Mouse (Mus musculus) heart, postnatal 0 days (tissue): ENCODE measurements around the gene Cux1. TPM values are rescaled to one million over a fixed set of nuclear protein-coding genes. Genes with fewer than 3 reads are reported as not detected.

Experiments
- ATAC-seq: fragments of 200-750 bp; cut with Nextera tagmentation; 2 replicates; pipeline ENCODE4 v1.8.0; 2017; ENCODE audit warnings: low read depth, moderate number of reproducible peaks, moderate library complexity; ENCODE audit not compliant: insufficient read depth
- DNase-seq: peaks from one replicate; pipeline ENCODE4 v3.0.0-alpha.2; 2016; ENCODE audit warnings: low spot score
- H3K27ac ChIP-seq: fragments of 300-500 bp; sonication (generic); 2 replicates; pipeline ENCODE4 v1.5.1; 2014; ENCODE audit warnings: low read depth, mild to moderate bottlenecking
- H3K27me3 ChIP-seq: fragments of 300-500 bp; sonication (generic); 2 replicates; pipeline ENCODE4 v1.6.1; 2014; ENCODE audit warnings: low read length, mixed read lengths; ENCODE audit not compliant: control insufficient read depth, insufficient read depth
- H3K36me3 ChIP-seq: fragments of 300-500 bp; sonication (generic); replicated peaks from 2 replicates; pipeline ENCODE4 v1.6.1; 2014; ENCODE audit warnings: low read length, mixed read lengths; ENCODE audit not compliant: control insufficient read depth, insufficient read depth
- H3K4me1 ChIP-seq: fragments of 300-500 bp; sonication (generic); 2 replicates; pipeline ENCODE4 v1.6.1; 2014; ENCODE audit warnings: antibody characterized with exemption; ENCODE audit not compliant: control insufficient read depth, insufficient read depth
- H3K4me2 ChIP-seq: fragments of 300-500 bp; sonication (generic); 2 replicates; pipeline ENCODE4 v1.6.1; 2014; ENCODE audit warnings: low read depth, mild to moderate bottlenecking, low read length, moderate library complexity
- H3K4me3 ChIP-seq: fragments of 300-500 bp; sonication (generic); 2 replicates; pipeline ENCODE4 v1.5.1; 2014; ENCODE audit warnings: low read depth, low read length
- H3K9ac ChIP-seq: fragments of 300-500 bp; sonication (generic); replicated peaks from 2 replicates; pipeline ENCODE4 v1.6.1; 2014; ENCODE audit warnings: low read depth, low read length, mixed read lengths
- H3K9me3 ChIP-seq: fragments of 300-500 bp; sonication (generic); replicated peaks from 2 replicates; pipeline ENCODE4 v1.6.1; 2016; ENCODE audit warnings: low read length; ENCODE audit not compliant: control insufficient read depth
- CTCF ChIP-seq: IDR thresholded peaks from 2 replicates; pipeline ENCODE4 v1.5.1; 2016; ENCODE audit warnings: antibody characterized with exemption, control low read depth, low read depth
- EP300 ChIP-seq: IDR thresholded peaks from 2 replicates; pipeline ENCODE4 v1.6.1; 2016; ENCODE audit warnings: antibody characterized with exemption, low read depth
- WGBS: fragments of 180-500 bp; shearing (Covaris S2); extraction: QIAGEN DNeasy Blood & Tissue Kit; methylation state at CpG from one replicate; pipeline ENCODE4 v1.1.7; 2014; 5-methylcytosine and 5-hydroxymethylcytosine counted together
- polyA plus RNA-seq: library from polyadenylated mRNA; unstranded; fragments of >200 nt; fragmentation: Nextera tagmentation; extraction: Ambion mirVana; gene quantifications from 2 replicates; pipeline ENCODE4 v1.2.1, GENCODE M21; 2015
- total RNA-seq: library from RNA; depleted of rRNA; stranded (reverse); fragments of >200 nt; gene quantifications from 2 replicates; pipeline ENCODE4 v1.2.3, GENCODE M21; 2014; ENCODE audit warnings: low replicate concordance

The Cux1 gene
- total and polyA plus RNA-seq, 2 experiments from 2014 or later: 50.7 to 89.5 TPM

- Histone ChIP-seq H3K4me2 (no peak overlapping the region), H3K9ac (no peak overlapping the region)
- WGBS: 41% methylated on average over 2 of the region's 2 CpGs
These were observed 103.2 kb downstream of the Cux1 start for GRCm38 (mm10) chr5:136464128-136464527.

GRCm38 (mm10) chr5:136462613-136463012, 104.7 kb downstream of the Cux1 start:
- no peak overlapping the region for H3K9ac ChIP-seq

More at GRCm38 (mm10) chr5:136464128-136464527, 103.2 kb downstream of the Cux1 start:
- H3K4me3 ChIP-seq: no peak overlapping the region
- no peaks in the 10 kb centered on the region for H3K9me3 ChIP-seq
- H3K27me3 ChIP-seq: no peaks in the 10 kb centered on the region
- no peak for TF ChIP-seq EP300
- TF ChIP-seq CTCF: no peak
- peak overlapping the region; percentile 91 for H3K27ac ChIP-seq
- H3K4me1 ChIP-seq: peaks cover 81% of the 10 kb centered on the region
- no peaks in the 10 kb centered on the region for H3K36me3 ChIP-seq
- no peak for DNase-seq
- no peak for ATAC-seq

DNA sequence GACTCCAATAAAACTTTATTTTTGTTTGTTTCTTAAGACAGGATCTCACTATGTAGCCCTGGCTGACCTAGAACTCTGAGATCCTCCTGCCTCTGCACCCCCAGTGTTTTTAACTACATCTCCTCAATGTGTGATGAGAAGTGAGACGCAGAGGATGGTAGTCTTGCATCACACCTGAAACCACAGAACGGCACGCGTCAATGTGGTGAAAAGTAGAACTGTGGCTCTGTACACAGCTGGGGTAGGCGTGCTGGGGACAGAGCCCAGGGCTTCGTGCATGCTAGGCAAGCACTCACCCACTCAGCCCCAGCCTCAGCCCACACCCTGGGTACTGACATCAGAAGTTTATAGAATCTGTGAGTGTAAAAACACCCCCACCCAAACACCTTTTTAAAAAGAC, 107.4 kb downstream of the Cux1 start:
- H3K27ac ChIP-seq: no peak overlapping the region
- H3K9me3 ChIP-seq: no peaks in the 10 kb centered on the region
- no peak overlapping the region for H3K9ac ChIP-seq
- WGBS: 95% methylated on average over 6 of the region's 6 CpGs
- H3K36me3 ChIP-seq: no peaks in the 10 kb centered on the region
- no peak overlapping the region for H3K4me2 ChIP-seq
- DNase-seq (no peak), ATAC-seq (no peak)
- peaks cover 68% of the 10 kb centered on the region for H3K4me1 ChIP-seq
- H3K4me3 ChIP-seq: no peak overlapping the region
- H3K27me3 ChIP-seq: no peaks in the 10 kb centered on the region
- TF ChIP-seq CTCF (no peak), EP300 (no peak)

More at GRCm38 (mm10) chr5:136462613-136463012, 104.7 kb downstream of the Cux1 start:
- Histone ChIP-seq H3K27me3 (no peaks in the 10 kb centered on the region), H3K4me2 (no peak overlapping the region), H3K36me3 (no peaks in the 10 kb centered on the region), H3K4me3 (no peak overlapping the region), H3K9me3 (no peaks in the 10 kb centered on the region), H3K27ac (peak overlapping the region; percentile 91), H3K4me1 (peaks cover 83% of the 10 kb centered on the region)
- ATAC-seq (peak; percentile 76), DNase-seq (peak; percentile 85)
- 17% methylated on average over 6 of the region's 6 CpGs for WGBS
- TF ChIP-seq EP300 (no peak), CTCF (no peak)

GRCm38 (mm10) chr5:136458893-136459499, 108.3 kb downstream of the Cux1 start:
- Histone ChIP-seq H3K27me3 (no peaks in the 10 kb centered on the region), H3K4me3 (no peak overlapping the region), H3K4me2 (no peak overlapping the region), H3K36me3 (no peaks in the 10 kb centered on the region), H3K27ac (peak overlapping the region; percentile 63), H3K9ac (no peak overlapping the region), H3K9me3 (no peaks in the 10 kb centered on the region), H3K4me1 (peaks cover 59% of the 10 kb centered on the region)
- no peak for DNase-seq
- WGBS: 52% methylated on average over 11 of the region's 11 CpGs
- ATAC-seq: no peak
- no peak for TF ChIP-seq CTCF
- TF ChIP-seq EP300: no peak

DNA sequence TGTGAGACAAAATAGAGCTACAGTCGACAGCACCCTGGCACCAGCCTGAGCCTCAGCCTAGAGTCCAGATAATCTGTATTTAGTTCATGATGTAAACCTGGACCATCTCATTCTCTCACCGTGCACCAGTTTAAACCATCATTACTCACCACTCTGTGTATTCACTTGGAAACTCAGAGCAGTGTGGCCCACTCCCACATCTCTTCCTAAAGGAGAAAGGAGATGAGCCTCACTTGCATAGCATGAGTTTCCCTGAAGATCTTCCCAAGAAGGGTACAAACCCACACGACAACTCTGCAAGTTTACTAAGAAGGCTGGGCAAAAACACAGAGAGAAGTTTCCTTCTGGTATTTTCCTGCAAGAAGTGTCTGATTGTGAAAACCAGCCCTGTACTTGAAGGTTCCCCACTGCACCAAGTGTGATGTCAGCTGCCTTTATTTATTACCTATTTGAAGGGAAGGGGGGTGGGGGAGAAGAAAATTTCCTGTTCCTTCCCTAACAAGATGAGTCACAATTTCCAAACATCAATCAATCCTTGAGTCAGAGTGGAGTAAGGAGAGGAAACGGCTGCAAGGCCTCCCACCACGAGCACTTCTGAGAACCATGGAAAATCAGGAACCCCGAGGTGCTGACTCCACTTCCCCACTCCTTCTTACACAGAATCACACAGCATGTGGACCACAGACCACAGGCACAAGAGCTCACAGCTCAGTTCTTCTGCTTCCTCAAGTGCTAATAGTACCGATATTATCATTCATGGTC, 109.0 kb downstream of the Cux1 start:
- no peak for ATAC-seq
- Histone ChIP-seq H3K4me3 (no peak overlapping the region), H3K27me3 (no peaks in the 10 kb centered on the region), H3K9me3 (no peaks in the 10 kb centered on the region), H3K4me2 (no peak overlapping the region), H3K4me1 (peaks cover 52% of the 10 kb centered on the region), H3K9ac (0 out of 2 replicates have a peak overlapping the region, but pooled peaks have one; percentile 1), H3K36me3 (no peaks in the 10 kb centered on the region), H3K27ac (peak overlapping the region; percentile 63)
- 32% methylated on average over 7 of the region's 7 CpGs for WGBS
- peak; percentile 59; the same call in 1 of the 2 replicates for TF ChIP-seq EP300
- no peak for TF ChIP-seq CTCF
- no peak for DNase-seq
